Mouse (Mus musculus) right cerebral cortex, adult 18-20 months (tissue): ENCODE results near the gene Hoxd3.

Experiments
- DNase-seq: peaks from one replicate; pipeline ENCODE4 v3.0.0; 2022; ENCODE audit warnings: mixed read lengths

The Hoxd3 gene

DNA sequence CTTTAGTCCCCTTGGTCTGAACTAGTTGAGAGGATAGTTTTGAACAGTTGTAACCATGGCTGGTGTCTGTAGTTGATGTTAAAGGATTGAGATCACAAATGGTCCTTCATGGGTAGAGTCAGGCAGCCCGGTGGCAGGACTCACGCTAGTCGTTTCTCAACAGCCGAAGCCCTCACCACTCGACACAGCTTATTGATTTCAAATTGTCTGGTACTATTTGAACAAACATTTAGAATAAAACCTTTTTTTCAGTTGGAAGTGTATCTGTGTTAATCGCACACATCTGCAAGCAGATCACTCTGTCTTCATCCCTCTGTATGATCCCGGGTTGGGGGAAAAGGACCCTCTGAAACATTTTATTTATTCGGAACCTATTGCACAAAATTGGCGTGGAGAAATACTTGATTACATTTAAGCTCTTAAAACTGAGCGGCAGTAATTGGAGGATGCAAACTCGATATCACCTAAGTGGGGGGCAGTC lies 36.0 kb downstream of the Hoxd3 start:
- no peak for DNase-seq

DNA sequence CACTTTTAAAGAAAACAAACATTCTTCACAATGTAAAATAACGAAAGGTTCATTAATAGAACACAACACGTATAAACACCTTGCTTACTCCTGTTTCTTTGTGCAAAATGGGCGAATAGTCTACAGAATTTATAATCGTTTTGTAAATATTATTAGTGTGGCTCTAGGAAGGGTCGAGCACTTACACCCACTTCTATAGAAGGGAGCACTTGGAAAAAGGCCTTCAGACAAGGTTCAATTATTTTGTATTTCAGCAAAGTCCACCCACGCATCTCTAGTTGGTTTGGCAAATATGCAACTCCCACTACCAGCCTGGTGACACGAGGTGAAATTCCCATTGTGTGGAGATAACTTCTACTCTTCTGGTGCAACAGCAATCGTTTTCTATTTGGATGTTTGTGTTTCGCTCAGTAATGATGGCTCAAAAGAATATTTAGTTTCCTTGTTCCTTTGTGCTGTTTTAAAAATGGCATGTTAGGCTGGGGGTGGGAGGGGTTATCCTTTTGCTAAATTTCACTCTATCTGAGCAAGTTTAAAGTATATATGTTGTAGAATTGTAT lies 36.8 kb downstream of the Hoxd3 start:
- no peak for DNase-seq

DNA sequence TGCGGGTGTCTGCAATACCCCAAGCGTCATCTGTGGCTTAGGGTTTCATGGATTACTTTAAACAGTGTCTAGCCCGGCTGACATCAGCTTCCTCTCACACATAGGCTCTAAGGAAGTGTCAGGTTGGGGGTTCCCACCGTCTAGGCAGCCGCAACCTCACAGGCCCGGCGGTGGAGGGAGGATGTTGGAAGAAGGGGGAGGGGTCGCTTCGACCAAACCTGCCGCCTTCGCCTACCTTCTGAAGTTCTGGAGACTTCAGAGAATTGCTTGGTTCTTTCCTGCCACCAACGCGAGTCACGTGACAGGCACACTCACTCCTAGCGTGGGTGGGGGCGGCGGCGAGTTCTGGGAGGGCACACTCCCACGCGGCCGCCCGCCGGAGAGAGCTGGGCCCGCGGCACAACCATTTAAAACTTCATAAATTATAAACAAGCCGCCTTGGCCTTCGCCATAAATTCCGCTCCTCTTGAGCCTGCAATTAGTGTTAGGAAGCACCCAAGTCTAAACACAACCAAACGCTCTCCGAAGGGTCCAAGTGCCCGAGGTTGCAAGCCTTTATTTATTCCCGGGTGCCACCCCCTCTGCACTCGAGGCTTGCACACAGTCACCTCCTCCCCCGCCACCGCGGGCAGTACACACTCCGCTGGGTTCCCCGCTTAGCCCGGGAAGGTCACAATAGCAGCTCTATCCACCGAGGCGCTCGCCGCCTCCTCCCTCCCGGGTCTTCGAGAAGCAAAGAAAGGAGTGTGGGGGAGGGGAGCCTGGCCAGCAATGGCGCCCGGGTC lies 37.8 kb downstream of the Hoxd3 start:
- no peak for DNase-seq

GRCm38 (mm10) chr2:74750731-74751250 lies 39.1 kb downstream of the Hoxd3 start:
- DNase-seq: no peak

GRCm38 (mm10) chr2:74751861-74752260 lies 40.1 kb downstream of the Hoxd3 start:
- DNase-seq: no peak

DNA sequence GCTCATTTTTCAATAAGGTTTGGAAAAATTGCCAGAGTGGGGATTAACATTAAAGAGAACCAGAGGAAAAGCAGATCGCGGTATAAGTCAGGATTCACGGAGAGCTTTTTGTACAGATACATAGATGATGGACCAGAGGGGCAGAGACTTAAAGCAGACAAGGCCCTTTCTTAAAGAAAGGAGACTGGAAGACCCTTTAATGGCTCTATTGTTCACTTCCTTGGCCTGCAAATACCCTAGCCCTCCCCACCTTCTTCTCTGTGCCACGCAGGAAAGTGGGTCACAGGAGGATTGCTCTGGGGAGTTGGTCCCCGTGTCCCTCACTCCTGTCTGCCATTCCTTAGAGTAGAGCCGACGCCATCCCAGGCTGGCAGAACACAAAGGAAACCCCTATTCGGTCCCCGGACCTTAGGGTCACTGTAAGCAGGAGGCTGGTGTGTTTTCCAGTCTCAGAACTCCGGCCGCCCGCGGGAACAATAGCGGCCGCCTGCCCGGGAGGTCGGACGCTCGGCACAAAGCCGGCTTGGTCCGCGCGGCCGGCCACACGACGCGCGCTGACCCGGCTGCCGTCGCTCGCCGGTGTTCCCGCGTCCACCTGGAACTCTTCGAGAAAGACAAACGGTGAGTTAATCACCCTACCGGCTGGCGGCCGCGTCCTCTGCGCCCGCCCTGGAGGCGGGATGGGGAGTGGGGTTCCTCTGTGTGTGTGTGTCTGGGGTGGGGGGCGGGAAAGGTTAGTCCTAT lies 40.9 kb downstream of the Hoxd3 start:
- no peak for DNase-seq

GRCm38 (mm10) chr2:74753175-74753523 lies 41.4 kb downstream of the Hoxd3 start:
- no peak for DNase-seq

- no peak for DNase-seq
Observed at GRCm38 (mm10) chr2:74753711-74754110, 42.0 kb downstream of the Hoxd3 start.

- DNase-seq: no peak
Observed at GRCm38 (mm10) chr2:74760146-74760545, 48.4 kb downstream of the Hoxd3 start.

DNA sequence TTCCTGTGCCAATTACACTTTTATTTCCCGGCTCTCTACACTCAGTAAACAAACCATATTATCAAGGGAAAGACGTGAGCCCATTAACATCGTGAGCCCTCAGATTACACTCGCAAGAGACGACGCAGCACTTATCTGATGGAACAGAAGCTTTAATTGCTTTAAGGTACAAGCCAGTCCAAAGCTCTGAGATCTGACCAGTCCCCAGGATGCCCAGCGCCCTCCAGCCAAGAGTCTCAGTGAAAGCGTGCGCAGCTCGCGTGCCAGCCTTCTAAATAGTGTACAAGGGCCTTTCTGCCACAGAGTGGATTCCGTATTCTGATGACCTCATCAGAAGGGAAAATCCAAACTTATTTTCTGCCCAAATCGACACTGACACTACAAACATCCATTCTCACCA lies 50.2 kb downstream of the Hoxd3 start:
- DNase-seq: no peak

- no peak for DNase-seq
Observed at GRCm38 (mm10) chr2:74762522-74763244, 51.0 kb downstream of the Hoxd3 start, which contains the start of gene Hoxd1. Gene Hoxd1 (plus strand): TSS chr2:74762980.

DNA sequence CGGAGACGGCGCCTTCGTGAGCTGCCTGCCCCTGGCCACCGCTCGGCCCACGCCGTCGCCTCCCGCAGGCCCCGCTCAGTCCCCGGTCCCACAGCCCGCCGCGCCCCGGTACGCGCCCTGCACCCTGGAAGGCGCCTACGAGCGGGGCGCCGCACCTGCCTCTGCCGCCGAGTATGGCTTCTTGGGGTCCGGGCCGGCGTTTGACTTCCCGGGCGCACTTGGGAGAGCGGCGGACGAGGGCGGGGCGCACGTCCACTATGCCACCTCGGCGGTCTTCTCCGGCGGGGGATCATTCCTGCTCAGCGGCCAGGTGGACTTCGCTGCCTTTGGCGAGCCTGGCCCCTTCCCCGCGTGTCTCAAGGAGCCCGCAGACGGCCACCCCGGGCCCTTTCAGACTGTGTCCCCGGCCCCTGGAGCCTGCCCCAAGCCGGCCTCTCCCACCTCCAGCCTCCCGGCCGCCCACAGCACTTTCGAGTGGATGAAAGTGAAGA lies 51.6 kb downstream of the Hoxd3 start:
- DNase-seq: no peak

DNA sequence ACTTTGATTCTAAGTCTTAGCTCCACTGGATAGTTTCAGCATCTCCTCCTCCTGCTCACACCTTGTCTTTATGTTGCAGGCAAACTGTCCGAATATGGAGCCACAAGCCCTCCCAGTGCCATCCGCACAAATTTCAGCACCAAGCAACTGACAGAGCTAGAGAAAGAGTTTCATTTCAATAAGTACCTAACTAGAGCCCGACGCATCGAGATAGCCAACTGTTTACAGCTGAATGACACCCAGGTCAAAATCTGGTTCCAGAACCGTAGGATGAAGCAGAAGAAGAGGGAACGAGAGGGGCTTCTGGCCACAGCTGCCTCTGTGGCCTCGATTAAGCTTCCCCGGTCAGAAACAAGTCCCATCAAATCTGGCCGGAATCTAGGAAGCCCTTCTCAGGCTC lies 52.2 kb downstream of the Hoxd3 start:
- no peak for DNase-seq

DNA sequence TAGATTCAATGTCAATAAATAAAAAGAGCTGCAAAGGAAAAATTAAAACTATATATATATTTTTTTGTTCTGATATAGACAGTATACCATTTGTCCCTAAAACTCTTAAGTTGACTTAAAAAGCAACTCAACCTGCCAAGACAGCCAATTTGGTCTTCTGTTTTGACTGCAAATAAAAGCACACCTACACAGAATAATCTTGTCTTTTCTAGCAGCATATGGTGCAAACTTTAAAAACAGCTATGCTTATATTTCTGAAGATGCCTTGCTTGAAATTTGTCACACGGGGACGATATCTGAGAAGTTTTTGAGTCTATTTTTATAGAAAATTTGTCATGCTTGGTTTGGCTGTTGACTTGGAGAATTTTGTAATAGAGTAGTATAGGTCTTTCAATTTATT lies 62.6 kb downstream of the Hoxd3 start:
- DNase-seq: no peak

- DNase-seq: no peak
Observed at GRCm38 (mm10) chr2:74777536-74778275, 66.0 kb downstream of the Hoxd3 start.

DNA sequence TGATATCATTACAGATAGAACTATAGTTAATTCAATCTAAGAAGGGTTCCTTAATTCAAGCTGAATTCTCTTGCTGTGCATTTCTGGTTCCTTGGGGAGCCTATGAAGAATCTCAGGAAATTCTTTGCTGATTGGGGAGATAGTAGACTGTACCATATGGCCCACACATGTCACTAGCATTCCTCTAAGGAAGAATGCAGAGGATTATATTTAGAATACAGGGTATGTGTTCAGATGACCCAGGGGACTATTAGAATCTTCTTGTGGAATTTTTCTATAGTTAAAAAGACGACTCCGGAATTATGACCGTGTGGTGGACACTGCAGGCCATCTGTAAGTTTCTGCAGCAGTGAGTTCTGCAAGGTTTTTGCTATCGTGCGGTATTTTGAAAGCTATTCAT lies 69.7 kb downstream of the Hoxd3 start:
- DNase-seq: no peak

- no peak for DNase-seq
Observed at GRCm38 (mm10) chr2:74795531-74795930, 83.8 kb downstream of the Hoxd3 start.
